Mouse (Mus musculus) heart, adult 8-10 months (tissue): ENCODE results near the gene Mrps35. TPM values are rescaled to one million over a fixed set of nuclear protein-coding genes. Genes with fewer than 3 reads are reported as not detected.

Experiments used
- total RNA-seq, 4 experiments: library from RNA; stranded (reverse); gene quantifications; 2 replicates each; pipeline ENCODE4 v1.2.4; 2022

The Mrps35 gene
- total RNA-seq, 4 experiments from 2014 or later = 166 to 193 (median 175) TPM

Other genes starting within 250 kb of the Mrps35 start
- 1 to 10 TPM in 3 of 4 experiments, under 1 TPM in 1; 0.55 to 1.7 (median 1.5) TPM for gene Arntl2, start 246.7 kb upstream of the Mrps35 start, total RNA-seq
- gene Smco2, start 192.7 kb upstream of the Mrps35 start, total RNA-seq = 1 to 10 TPM in 3 of 4 experiments, under 1 TPM in 1; 0.90 to 3.8 (median 2.7) TPM
- gene Ppfibp1, start 154.3 kb upstream of the Mrps35 start, total RNA-seq = 100 to 1,000 TPM; 101 to 127 (median 122) TPM
- gene 1700034J05Rik, start 88.3 kb upstream of the Mrps35 start, total RNA-seq = not detected
- gene Rep15, start 10.2 kb upstream of the Mrps35 start, total RNA-seq = 1 to 10 TPM in 2 of 4 experiments, under 1 TPM in 2; 0.92 to 1.5 (median 1.2) TPM
- gene Mansc4, start 44.3 kb downstream of the Mrps35 start, total RNA-seq = not detected
- 1 to 10 TPM; 4.4 to 5.1 (median 4.9) TPM for gene Klhl42, start 48.6 kb downstream of the Mrps35 start, total RNA-seq
- gene Pthlh, start 221.4 kb downstream of the Mrps35 start, total RNA-seq = 1 to 10 TPM in 3 of 4 experiments, under 1 TPM in 1; 0.94 to 1.7 (median 1.4) TPM